Mouse (Mus musculus) ES-Bruce4 (cell line): ENCODE results near the gene Pcbd1. TPM values are rescaled to one million over a fixed set of nuclear protein-coding genes. Genes with fewer than 3 reads are reported as not detected.

Experiments
- H3K27ac ChIP-seq: 2 replicates; pipeline ENCODE4 v1.5.1; 2012; ENCODE audit warnings: low read length, inconsistent platforms; ENCODE audit not compliant: insufficient read depth
- H3K27me3 ChIP-seq: 2 replicates; pipeline ENCODE4 v1.6.1; 2012; ENCODE audit warnings: mild to moderate bottlenecking, low read length, inconsistent platforms; ENCODE audit not compliant: control insufficient read depth, poor library complexity, insufficient read depth, severe bottlenecking
- H3K36me3 ChIP-seq: 2 replicates; pipeline ENCODE4 v1.6.1; 2012; ENCODE audit warnings: inconsistent platforms, mild to moderate bottlenecking, low read length, moderate library complexity; ENCODE audit not compliant: control insufficient read depth, poor library complexity, insufficient read depth, severe bottlenecking
- H3K4me1 ChIP-seq: one replicate; pipeline ENCODE4 v1.8.1; 2011; ENCODE audit warnings: low read length; ENCODE audit not compliant: control insufficient read depth, insufficient read depth
- H3K4me3 ChIP-seq: 2 replicates; pipeline ENCODE4 v1.5.1; 2011; ENCODE audit warnings: low read depth, mild to moderate bottlenecking, low read length
- H3K9ac ChIP-seq: 2 replicates; pipeline ENCODE4 v1.6.1; 2012; ENCODE audit warnings: low read depth, mild to moderate bottlenecking, inconsistent platforms; ENCODE audit not compliant: poor library complexity, severe bottlenecking
- H3K9me3 ChIP-seq: replicated peaks from 2 replicates; pipeline ENCODE4 v1.6.1; 2012; ENCODE audit warnings: mild to moderate bottlenecking, low read length, inconsistent platforms; ENCODE audit not compliant: control insufficient read depth, poor library complexity, insufficient read depth, severe bottlenecking
- CTCF ChIP-seq: IDR thresholded peaks from one replicate; pipeline ENCODE4 v1.8.1; 2011; ENCODE audit warnings: low read depth, low read length
- EP300 ChIP-seq: IDR thresholded peaks from 2 replicates; pipeline ENCODE4 v1.6.1; 2011; ENCODE audit warnings: low read depth, low read length; ENCODE audit not compliant: insufficient read depth
- POLR2A ChIP-seq: IDR thresholded peaks from one replicate; pipeline ENCODE4 v1.8.1; 2011; ENCODE audit warnings: low read length; ENCODE audit not compliant: insufficient read depth
- polyA plus RNA-seq: library from polyadenylated mRNA; stranded (reverse); fragments of >200 nt; gene quantifications from 2 replicates; pipeline ENCODE4 v1.2.4, GENCODE M21; 2011; ENCODE audit warnings: low read depth; ENCODE audit not compliant: missing spikeins, insufficient read depth, insufficient read length

Gene Pcbd1
- polyA plus RNA-seq: 11.9 and 15.0 TPM in 2 replicates

GRCm38 (mm10) chr10:61089170-61090142 is at the start of gene Pcbd1:
TSS of gene Pcbd1 (plus strand) at chr10:61089331.
- H3K36me3 ChIP-seq: no peaks in the 10 kb centered on the region
- H3K27ac ChIP-seq: no peak within 1 kb of the TSS
- peak within 1 kb of the TSS; percentile 57 for H3K9ac ChIP-seq
- no peaks in the 10 kb centered on the region for H3K9me3 ChIP-seq
- TF ChIP-seq EP300: no peak
- no peak for TF ChIP-seq CTCF
- no peak for TF ChIP-seq POLR2A
- peak within 1 kb of the TSS; percentile 47 for H3K4me3 ChIP-seq
- no peaks in the 10 kb centered on the region for H3K4me1 ChIP-seq
- H3K27me3 ChIP-seq: no peaks in the 10 kb centered on the region

GRCm38 (mm10) chr10:61039657-61040056 is 49.5 kb upstream of the Pcbd1 start:
- TF ChIP-seq POLR2A (no peak), EP300 (no peak), CTCF (no peak)

GRCm38 (mm10) chr10:61045081-61045480 is 44.0 kb upstream of the Pcbd1 start:
- Histone ChIP-seq H3K9ac (no peak overlapping the region), H3K4me1 (peaks cover 3% of the 10 kb centered on the region), H3K9me3 (no peaks in the 10 kb centered on the region), H3K27ac (no peak overlapping the region), H3K27me3 (no peaks in the 10 kb centered on the region), H3K4me3 (no peak overlapping the region), H3K36me3 (0 out of 2 replicates have a peak, but pooled peaks cover 2% of the 10 kb centered on the region)
- TF ChIP-seq CTCF: no peak
- TF ChIP-seq POLR2A: no peak
- TF ChIP-seq EP300: no peak

More at GRCm38 (mm10) chr10:61039657-61040056, 49.5 kb upstream of the Pcbd1 start:
- Histone ChIP-seq H3K4me1 (peaks cover 2% of the 10 kb centered on the region), H3K4me3 (no peak overlapping the region), H3K36me3 (0 out of 2 replicates have a peak, but pooled peaks cover 2% of the 10 kb centered on the region), H3K27ac (no peak overlapping the region), H3K9me3 (no peaks in the 10 kb centered on the region), H3K9ac (no peak overlapping the region), H3K27me3 (no peaks in the 10 kb centered on the region)

GRCm38 (mm10) chr10:61051993-61052613 is 37.0 kb upstream of the Pcbd1 start:
- no peak overlapping the region for H3K27ac ChIP-seq
- H3K4me1 ChIP-seq: no peaks in the 10 kb centered on the region
- H3K36me3 ChIP-seq: 0 out of 2 replicates have a peak, but pooled peaks cover 3% of the 10 kb centered on the region
- H3K9me3 ChIP-seq: peaks cover 5% of the 10 kb centered on the region; the same call in 1 of the 2 replicates
- H3K4me3 ChIP-seq: no peak overlapping the region
- no peak overlapping the region for H3K9ac ChIP-seq
- TF ChIP-seq POLR2A (no peak), CTCF (peak; percentile 94), EP300 (no peak)
- no peaks in the 10 kb centered on the region for H3K27me3 ChIP-seq

GRCm38 (mm10) chr10:61056661-61057060 is 32.5 kb upstream of the Pcbd1 start:
- Histone ChIP-seq H3K4me1 (peaks cover 20% of the 10 kb centered on the region), H3K9ac (no peak overlapping the region), H3K27ac (no peak overlapping the region), H3K36me3 (no peaks in the 10 kb centered on the region), H3K9me3 (peaks cover 5% of the 10 kb centered on the region; the same call in 1 of the 2 replicates), H3K4me3 (no peak overlapping the region), H3K27me3 (no peaks in the 10 kb centered on the region)
- TF ChIP-seq POLR2A (no peak), CTCF (no peak)
